Mouse (Mus musculus) midbrain, embryonic 11.5 days (tissue): Measurements from ENCODE around the gene Sugct. TPM values are rescaled to one million over a fixed set of nuclear protein-coding genes. Genes with fewer than 3 reads are reported as not detected.

Experiments
- ATAC-seq: fragments of 200-750 bp; cut with Nextera tagmentation; 2 replicates; pipeline ENCODE4 v1.8.0; 2017; ENCODE audit warnings: moderate TSS enrichment, moderate library complexity; ENCODE audit not compliant: low FRiP score
- DNase-seq: peaks from one replicate; pipeline ENCODE4 v3.0.0; 2015; ENCODE audit warnings: low spot score; ENCODE audit errors: missing footprints
- H3K27ac ChIP-seq: fragments of 300-500 bp; sonication (generic); 2 replicates; pipeline ENCODE4 v1.5.1; 2014; ENCODE audit warnings: low read depth, low read length
- H3K27me3 ChIP-seq: fragments of 300-500 bp; sonication (generic); 2 replicates; pipeline ENCODE4 v1.6.1; 2014; ENCODE audit warnings: mild to moderate bottlenecking, low read length, moderate library complexity, mixed read lengths; ENCODE audit not compliant: control insufficient read depth, insufficient read depth
- H3K36me3 ChIP-seq: fragments of 300-500 bp; sonication (generic); 2 replicates; pipeline ENCODE4 v1.6.1; 2014; ENCODE audit warnings: mild to moderate bottlenecking, low read length, moderate library complexity, mixed read lengths; ENCODE audit not compliant: control insufficient read depth, insufficient read depth
- H3K4me1 ChIP-seq: fragments of 300-500 bp; sonication (generic); 2 replicates; pipeline ENCODE4 v1.6.1; 2014; ENCODE audit warnings: low read length; ENCODE audit not compliant: control insufficient read depth, insufficient read depth
- H3K4me2 ChIP-seq: fragments of 300-500 bp; sonication (generic); 2 replicates; pipeline ENCODE4 v1.6.1; 2014; ENCODE audit warnings: mild to moderate bottlenecking, moderate library complexity
- H3K4me3 ChIP-seq: fragments of 300-500 bp; sonication (generic); 2 replicates; pipeline ENCODE4 v1.5.1; 2014; ENCODE audit warnings: low read depth, low read length
- H3K9ac ChIP-seq: fragments of 300-500 bp; sonication (generic); 2 replicates; pipeline ENCODE4 v1.6.1; 2014; ENCODE audit warnings: low read length
- H3K9me3 ChIP-seq: fragments of 300-500 bp; sonication (generic); 2 replicates; pipeline ENCODE4 v1.6.1; 2016; ENCODE audit warnings: low read length; ENCODE audit not compliant: control insufficient read depth
- WGBS: fragments of 180-500 bp; shearing (Covaris S2); extraction: QIAGEN DNeasy Blood & Tissue Kit; methylation state at CpG from one replicate; pipeline ENCODE4 v1.1.7; 2014; 5-methylcytosine and 5-hydroxymethylcytosine counted together
- polyA plus RNA-seq: library from polyadenylated mRNA; unstranded; fragments of >200 nt; fragmentation: Nextera tagmentation; extraction: Ambion mirVana; gene quantifications from 2 replicates; pipeline ENCODE4 v1.2.1, GENCODE M21; 2014

Sugct gene
- polyA plus RNA-seq, 1 experiment from 2014 or later = 3.3 TPM

GRCm38 (mm10) chr13:17421875-17422274 is 273.5 kb downstream of the Sugct start:
- H3K4me2 ChIP-seq = no peak overlapping the region
- H3K27me3 ChIP-seq = no peaks in the 10 kb centered on the region
- no peaks in the 10 kb centered on the region for H3K4me1 ChIP-seq
- DNase-seq = no peak
- no peak overlapping the region for H3K27ac ChIP-seq
- no peak for ATAC-seq
- no peaks in the 10 kb centered on the region; the same call in 1 of the 2 replicates for H3K9me3 ChIP-seq
- no peaks in the 10 kb centered on the region for H3K36me3 ChIP-seq
- H3K4me3 ChIP-seq = no peak overlapping the region
- H3K9ac ChIP-seq = no peak overlapping the region
- 92% methylated on average over 6 of the region's 6 CpGs for WGBS

- no peaks in the 10 kb centered on the region for H3K36me3 ChIP-seq
- H3K9ac ChIP-seq = no peak overlapping the region
- WGBS = 90% methylated on average over 1 of the region's 1 CpGs
- ATAC-seq = no peak
- H3K4me3 ChIP-seq = no peak overlapping the region
- no peaks in the 10 kb centered on the region; the same call in 1 of the 2 replicates for H3K9me3 ChIP-seq
- H3K4me2 ChIP-seq = no peak overlapping the region
- no peak for DNase-seq
- no peaks in the 10 kb centered on the region for H3K4me1 ChIP-seq
- H3K27ac ChIP-seq = no peak overlapping the region
- H3K27me3 ChIP-seq = no peaks in the 10 kb centered on the region
These were observed 274.8 kb downstream of the Sugct start for GRCm38 (mm10) chr13:17420557-17420956.

- 92% methylated on average over 8 of the region's 8 CpGs for WGBS
- DNase-seq = no peak
- H3K27me3 ChIP-seq = no peaks in the 10 kb centered on the region
- H3K9me3 ChIP-seq = no peaks in the 10 kb centered on the region
- H3K27ac ChIP-seq = no peak overlapping the region
- H3K36me3 ChIP-seq = no peaks in the 10 kb centered on the region
- H3K4me2 ChIP-seq = no peak overlapping the region
- no peak overlapping the region for H3K4me3 ChIP-seq
- H3K9ac ChIP-seq = no peak overlapping the region
- ATAC-seq = no peak
- no peaks in the 10 kb centered on the region for H3K4me1 ChIP-seq
These were observed 352.5 kb downstream of the Sugct start for GRCm38 (mm10) chr13:17342836-17343235.

DNA sequence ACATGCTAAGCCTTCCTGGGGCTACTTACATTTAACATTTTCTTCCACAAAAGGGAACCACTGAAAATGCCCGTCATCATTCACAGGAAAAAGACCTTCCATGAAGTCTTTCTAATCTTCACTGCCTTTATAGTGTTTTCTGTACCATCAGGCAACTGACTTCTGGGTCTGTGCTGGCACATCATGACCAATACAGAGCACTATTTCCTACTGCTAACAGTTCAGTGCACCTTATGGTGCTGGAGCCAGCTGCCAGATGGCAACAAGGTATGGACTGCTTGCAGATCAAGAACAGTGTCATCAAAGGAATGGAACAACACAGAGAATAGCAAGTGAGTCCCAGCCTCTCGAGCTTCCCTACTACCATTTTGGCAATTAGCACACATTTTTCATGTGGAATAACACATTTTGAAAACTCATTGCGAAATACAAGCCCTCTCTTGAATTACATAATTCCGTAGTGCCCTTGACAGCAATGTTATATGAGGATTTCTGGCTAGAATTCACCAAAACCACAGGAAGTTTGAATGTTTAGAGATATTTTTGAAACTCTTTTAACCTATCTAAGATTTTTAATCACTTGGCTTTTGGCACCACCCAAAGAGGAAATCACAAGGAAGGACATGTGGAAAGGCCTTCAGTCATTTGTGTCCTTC is 359.3 kb downstream of the Sugct start:
- Histone ChIP-seq H3K4me1 (no peaks in the 10 kb centered on the region), H3K4me2 (no peak overlapping the region), H3K27me3 (no peaks in the 10 kb centered on the region), H3K36me3 (no peaks in the 10 kb centered on the region), H3K4me3 (no peak overlapping the region), H3K9ac (no peak overlapping the region), H3K9me3 (no peaks in the 10 kb centered on the region), H3K27ac (no peak overlapping the region)
- ATAC-seq (no peak), DNase-seq (no peak)
- WGBS = 84% methylated on average over 4 of the region's 4 CpGs

- no peak overlapping the region for H3K9ac ChIP-seq
- H3K27me3 ChIP-seq = no peaks in the 10 kb centered on the region
- ATAC-seq (no peak), DNase-seq (no peak)
- H3K4me3 ChIP-seq = no peak overlapping the region
- 83% methylated on average over 4 of the region's 4 CpGs for WGBS
- no peaks in the 10 kb centered on the region for H3K9me3 ChIP-seq
- H3K36me3 ChIP-seq = no peaks in the 10 kb centered on the region
- no peak overlapping the region for H3K4me2 ChIP-seq
- H3K4me1 ChIP-seq = no peaks in the 10 kb centered on the region
- no peak overlapping the region for H3K27ac ChIP-seq
These were observed 368.5 kb downstream of the Sugct start for GRCm38 (mm10) chr13:17326863-17327262.

DNA sequence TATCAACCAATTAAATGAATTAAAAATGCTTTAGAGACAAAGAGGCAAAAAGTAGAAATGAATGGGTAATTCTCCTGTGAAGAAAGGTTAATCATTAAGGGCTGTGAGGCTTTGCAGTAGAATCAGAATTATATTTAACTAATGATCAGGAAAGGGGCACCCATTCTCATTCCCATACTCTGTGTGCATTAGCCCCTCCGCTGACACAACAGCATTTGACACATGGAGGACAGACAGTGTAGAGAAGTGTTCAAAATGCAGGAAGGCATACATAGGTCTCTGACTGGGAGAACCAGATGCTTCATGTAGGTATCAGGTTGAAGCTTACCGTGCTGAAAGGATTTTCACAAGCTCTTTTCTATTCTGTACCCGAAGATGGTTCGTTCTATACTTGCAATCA is 393.8 kb downstream of the Sugct start:
- Histone ChIP-seq H3K9ac (no peak overlapping the region), H3K4me2 (no peak overlapping the region), H3K4me3 (no peak overlapping the region), H3K4me1 (0 out of 2 replicates have a peak, but pooled peaks cover 3% of the 10 kb centered on the region), H3K27me3 (no peaks in the 10 kb centered on the region), H3K9me3 (no peaks in the 10 kb centered on the region), H3K36me3 (no peaks in the 10 kb centered on the region), H3K27ac (no peak overlapping the region)
- ATAC-seq (no peak), DNase-seq (no peak)
- WGBS = 87% methylated on average over 4 of the region's 4 CpGs

- H3K9me3 ChIP-seq = no peaks in the 10 kb centered on the region
- no peak overlapping the region for H3K27ac ChIP-seq
- DNase-seq = no peak
- no peak overlapping the region for H3K4me2 ChIP-seq
- H3K9ac ChIP-seq = no peak overlapping the region
- H3K36me3 ChIP-seq = no peaks in the 10 kb centered on the region
- 53% methylated on average over 1 of the region's 1 CpGs for WGBS
- no peak overlapping the region for H3K4me3 ChIP-seq
- H3K4me1 ChIP-seq = 0 out of 2 replicates have a peak, but pooled peaks cover 3% of the 10 kb centered on the region
- ATAC-seq = no peak
- H3K27me3 ChIP-seq = no peaks in the 10 kb centered on the region
These were observed 397.8 kb downstream of the Sugct start for GRCm38 (mm10) chr13:17297462-17298005.

GRCm38 (mm10) chr13:17296912-17297311 is 398.4 kb downstream of the Sugct start:
- H3K4me2 ChIP-seq = no peak overlapping the region
- no peaks in the 10 kb centered on the region for H3K9me3 ChIP-seq
- H3K36me3 ChIP-seq = no peaks in the 10 kb centered on the region
- peak; percentile 84 for DNase-seq
- ATAC-seq = peak; percentile 57; the same call in 1 of the 2 replicates
- no peak overlapping the region for H3K27ac ChIP-seq
- no peak overlapping the region for H3K4me3 ChIP-seq
- 0 out of 2 replicates have a peak, but pooled peaks cover 3% of the 10 kb centered on the region for H3K4me1 ChIP-seq
- no peak overlapping the region for H3K9ac ChIP-seq
- WGBS = 19% methylated on average over 4 of the region's 4 CpGs
- no peaks in the 10 kb centered on the region for H3K27me3 ChIP-seq

DNA sequence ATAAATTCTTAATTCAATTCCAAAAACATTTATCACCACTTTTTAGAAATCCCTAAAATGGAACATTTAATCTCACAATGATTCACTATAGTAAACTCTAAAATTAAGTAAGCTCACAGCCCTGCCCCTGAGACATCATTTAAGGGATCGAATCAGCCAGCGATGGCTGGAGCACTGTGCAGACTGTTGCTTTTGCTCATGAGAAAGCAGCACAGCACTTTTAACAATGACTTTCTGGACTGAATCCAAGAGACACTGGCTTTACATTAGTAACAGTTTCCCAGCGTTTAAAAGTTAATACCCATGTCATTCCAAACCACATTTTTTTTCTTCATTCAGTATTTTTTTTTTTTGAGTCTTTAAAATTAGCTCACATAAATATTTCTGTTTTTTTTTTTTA is 398.9 kb downstream of the Sugct start:
- H3K4me3 ChIP-seq = no peak overlapping the region
- no peak overlapping the region for H3K4me2 ChIP-seq
- 0 out of 2 replicates have a peak, but pooled peaks cover 3% of the 10 kb centered on the region for H3K4me1 ChIP-seq
- H3K27ac ChIP-seq = no peak overlapping the region
- no peaks in the 10 kb centered on the region for H3K9me3 ChIP-seq
- H3K27me3 ChIP-seq = no peaks in the 10 kb centered on the region
- no peak overlapping the region for H3K9ac ChIP-seq
- ATAC-seq (no peak), DNase-seq (no peak)
- WGBS = 77% methylated on average over 3 of the region's 3 CpGs
- H3K36me3 ChIP-seq = no peaks in the 10 kb centered on the region
